Mouse (Mus musculus): ENCODE measurements around the gene Gm10570.

DNA sequence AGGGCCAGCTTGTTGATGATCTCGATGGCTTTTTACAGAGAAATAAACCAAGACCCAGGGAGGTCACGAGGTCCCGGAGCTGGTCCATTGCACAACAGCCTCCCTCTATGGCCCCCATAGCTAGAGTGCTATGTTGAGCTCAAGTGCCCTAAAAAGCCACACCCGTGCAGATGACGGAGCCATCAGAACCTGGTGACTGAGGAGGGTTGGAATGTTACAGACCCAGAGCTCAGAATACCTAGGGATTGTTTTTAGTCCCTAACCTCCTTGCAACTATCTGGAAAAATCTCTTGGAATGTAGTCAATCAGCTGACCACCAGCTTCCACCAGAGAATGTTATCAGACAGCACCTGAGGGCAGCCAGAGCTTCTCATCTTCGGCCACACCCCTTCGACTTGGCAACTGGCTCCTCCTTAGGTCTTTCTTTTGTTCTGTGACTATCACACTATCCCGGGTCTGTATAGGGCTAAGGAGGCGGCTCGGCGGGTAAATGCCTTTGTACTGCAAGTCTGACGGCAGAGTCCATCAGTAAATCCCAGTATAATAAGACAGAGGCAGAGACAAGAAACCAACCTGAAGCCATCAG is 6.1 kb downstream of the Gm10570 start:
- no peak for TF ChIP-seq POLR2A (IDR thresholded peaks at IDR 0.05; ENCODE audit: insufficient read depth, low read depth, low read length)
- no peak for TF ChIP-seq CTCF (IDR thresholded peaks at IDR 0.05; ENCODE audit: insufficient read depth, low read depth, low read length)

Measured in olfactory bulb, adult 2 months (tissue).